Mouse (Mus musculus) ES-E14 (cell line): ENCODE data around the gene Dlx2. TPM values are rescaled to one million over a fixed set of nuclear protein-coding genes. Genes with fewer than 3 reads are reported as not detected.

Experiments
- DNase-seq: peaks from one replicate; pipeline ENCODE4 v3.0.0-alpha.2; 2013; ENCODE audit warnings: low read depth, low spot score
- H3K27ac ChIP-seq: 2 replicates; pipeline ENCODE4 v1.5.1; 2012; ENCODE audit warnings: low read depth, mild to moderate bottlenecking, low read length, moderate library complexity, mixed read lengths; ENCODE audit not compliant: poor library complexity, insufficient read depth, severe bottlenecking
- H3K36me3 ChIP-seq: 2 replicates; pipeline ENCODE4 v1.6.1; 2012; ENCODE audit warnings: mild to moderate bottlenecking, low read length, moderate library complexity, mixed read lengths; ENCODE audit not compliant: control insufficient read depth, poor library complexity, insufficient read depth, severe bottlenecking
- H3K4me1 ChIP-seq, 2 experiments: fragments of 150-350 bp in 1 of 2; sonication (generic) in 1 of 2; 2 replicates each; pipeline ENCODE4 v1.6.1; 2012; ENCODE audit warnings: low read length in 2 of 2, mild to moderate bottlenecking in 1 of 2, mixed read lengths in 1 of 2; ENCODE audit not compliant: control insufficient read depth in 2 of 2, insufficient read depth in 2 of 2, poor library complexity in 1 of 2
- H3K4me3 ChIP-seq, 2 experiments: fragments of 150-350 bp in 1 of 2; sonication (generic) in 1 of 2; 2 replicates each; pipeline ENCODE4 v1.5.1; 2012; ENCODE audit warnings: low read length in 2 of 2, low read depth in 1 of 2, mild to moderate bottlenecking in 1 of 2, mixed read lengths in 1 of 2; ENCODE audit not compliant: insufficient read depth in 1 of 2, poor library complexity in 1 of 2, severe bottlenecking in 1 of 2
- H3K9ac ChIP-seq: 2 replicates; pipeline ENCODE4 v1.6.1; 2012; ENCODE audit warnings: low read depth, mild to moderate bottlenecking, low read length, mixed read lengths; ENCODE audit not compliant: poor library complexity, insufficient read depth, severe bottlenecking
- H3K9me3 ChIP-seq: fragments of 150-350 bp; sonication (generic); 2 replicates; pipeline ENCODE4 v1.6.1; 2012; ENCODE audit warnings: low read depth, mild to moderate bottlenecking, low read length; ENCODE audit not compliant: control insufficient read depth, insufficient read depth
- CHD2 ChIP-seq: IDR thresholded peaks from 2 replicates; pipeline ENCODE4 v1.6.1; 2014; ENCODE audit warnings: mild to moderate bottlenecking, low read depth, low read length, inconsistent platforms
- HCFC1 ChIP-seq: IDR thresholded peaks from 2 replicates; pipeline ENCODE4 v1.6.1; 2012; ENCODE audit warnings: low read length, inconsistent platforms, borderline replicate concordance; ENCODE audit not compliant: insufficient read depth
- MAFK ChIP-seq: IDR thresholded peaks from 2 replicates; pipeline ENCODE4 v1.6.1; 2014; ENCODE audit warnings: mild to moderate bottlenecking, low read depth, low read length, inconsistent platforms; ENCODE audit not compliant: insufficient read depth
- ZC3H11A ChIP-seq: IDR thresholded peaks from 2 replicates; pipeline ENCODE4 v1.6.1; 2012; ENCODE audit warnings: low read depth, mild to moderate bottlenecking, inconsistent platforms, low read length, borderline replicate concordance
- ZNF384 ChIP-seq: IDR thresholded peaks from 2 replicates; pipeline ENCODE4 v1.6.1; 2012; ENCODE audit warnings: low read depth, low read length, inconsistent platforms
- in situ Hi-C, 2 experiments: fragments of 600-800 bp; cut with MboI; formaldehyde crosslinking; loops; one replicate each; pipeline ENCODE4 v1.15.1; 2025; ENCODE audit warnings: low sequenced_read_pairs in 2 of 2, inconsistent platforms in 1 of 2; ENCODE audit not compliant: unreplicated experiment in 2 of 2
- total RNA-seq: library from RNA; depleted of rRNA; stranded (reverse); fragments of 300-350 nt; gene quantifications from 2 replicates; pipeline ENCODE4 v1.2.3, GENCODE M21; 2012

Gene Dlx2
- total RNA-seq, 1 experiment, result 0.80 TPM

GRCm38 (mm10) chr2:71534242-71535052, 12.1 kb downstream of the Dlx2 start:
- H3K9ac ChIP-seq, result no peak overlapping the region
- TF ChIP-seq HCFC1, result no peak
- H3K4me3 ChIP-seq, result no peak overlapping the region
- H3K4me1 ChIP-seq, result peaks cover 0 to 4% of the 10 kb centered on the region in 2 experiments; a peak in 1 of 4 replicates
- DNase-seq, result no peak
- no peak overlapping the region for H3K27ac ChIP-seq
- in situ Hi-C loops, result loop anchor here in 1 of 2 experiments (10.0 to 25.0 kb wide), 3 partner anchors 1060 to 1947 kb away; partner anchors contain the start of genes Lrp2, Sp5 and Sp9
- no peaks in the 10 kb centered on the region for H3K36me3 ChIP-seq
- no peaks in the 10 kb centered on the region for H3K9me3 ChIP-seq

DNA sequence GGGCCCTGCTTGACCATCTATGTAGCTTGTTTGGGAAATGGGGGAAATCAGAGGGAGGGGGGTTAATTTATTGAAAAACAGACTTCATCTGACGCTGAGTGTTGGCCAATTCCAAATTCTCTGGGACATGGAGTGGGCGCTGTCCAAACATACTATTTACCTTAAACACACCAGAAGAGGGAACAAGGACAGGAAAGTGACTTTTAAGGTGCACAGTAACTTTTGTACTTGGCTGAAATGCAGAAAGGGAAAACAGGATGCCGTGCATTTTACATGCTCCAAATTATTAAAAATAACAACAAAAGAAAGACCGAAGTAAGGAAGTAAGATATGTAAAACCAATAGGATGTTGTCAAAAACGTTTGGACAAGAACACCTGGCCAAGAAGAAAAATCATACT, 13.5 kb downstream of the Dlx2 start:
- Histone ChIP-seq H3K9ac (no peak overlapping the region), H3K27ac (no peak overlapping the region), H3K4me3 (no peak overlapping the region), H3K36me3 (no peaks in the 10 kb centered on the region), H3K9me3 (no peaks in the 10 kb centered on the region), H3K4me1 (peaks cover 0 to 2% of the 10 kb centered on the region in 2 experiments; a peak in 1 of 4 replicates)
- in situ Hi-C loops, result loop anchor here in 1 of 2 experiments (10.0 to 25.0 kb wide), 3 partner anchors 1058 to 1946 kb away; partner anchors contain the start of genes Lrp2, Sp5 and Sp9
- no peak for TF ChIP-seq HCFC1
- no peak for TF ChIP-seq ZC3H11A
- no peak for TF ChIP-seq CHD2
- no peak for TF ChIP-seq MAFK
- no peak for TF ChIP-seq ZNF384
- no peak for DNase-seq

GRCm38 (mm10) chr2:71531990-71532970, 14.3 kb downstream of the Dlx2 start:
- Histone ChIP-seq H3K4me1 (peaks cover 0 to 2% of the 10 kb centered on the region in 2 experiments; a peak in 1 of 4 replicates), H3K4me3 (no peak overlapping the region), H3K27ac (no peak overlapping the region), H3K36me3 (no peaks in the 10 kb centered on the region), H3K9me3 (no peaks in the 10 kb centered on the region), H3K9ac (no peak overlapping the region)
- DNase-seq, result no peak
- in situ Hi-C loops, result loop anchor here in 1 of 2 experiments (10.0 to 25.0 kb wide), 3 partner anchors 1057 to 1945 kb away; partner anchors contain the start of genes Lrp2, Sp5 and Sp9
- TF ChIP-seq HCFC1, result no peak
- no peak for TF ChIP-seq ZC3H11A
- no peak for TF ChIP-seq CHD2
- TF ChIP-seq ZNF384, result no peak
- no peak for TF ChIP-seq MAFK

DNA sequence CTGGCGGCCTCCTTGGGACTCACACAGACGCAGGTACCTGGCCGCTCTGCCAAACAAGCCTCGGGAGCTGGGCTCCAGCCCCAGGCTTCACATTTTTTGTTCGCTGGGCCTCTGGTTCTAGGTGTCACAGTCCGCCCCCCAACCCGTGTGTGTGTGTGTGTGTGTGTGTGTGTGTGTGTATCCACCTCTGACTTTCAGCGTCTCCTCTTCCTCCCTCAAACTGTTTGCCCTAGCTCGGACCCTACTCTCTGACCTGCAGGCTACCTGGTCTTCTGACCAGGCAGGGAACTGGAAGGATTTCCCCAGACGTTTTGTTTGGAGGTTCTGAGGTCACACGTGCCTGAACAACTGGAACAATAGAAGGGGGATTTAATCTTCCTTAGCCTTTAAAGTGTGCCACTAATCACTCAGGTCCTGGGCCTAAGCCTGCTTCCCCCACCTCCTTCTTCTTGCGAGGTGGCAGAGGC, 15.4 kb downstream of the Dlx2 start:
- Histone ChIP-seq H3K9me3 (no peaks in the 10 kb centered on the region), H3K9ac (no peak overlapping the region), H3K36me3 (no peaks in the 10 kb centered on the region), H3K4me3 (no peak overlapping the region), H3K4me1 (peaks cover 0 to 3% of the 10 kb centered on the region in 2 experiments; a peak in 1 of 4 replicates), H3K27ac (no peak overlapping the region)
- TF ChIP-seq HCFC1 (no peak), MAFK (no peak), ZC3H11A (no peak), CHD2 (no peak), ZNF384 (no peak)
- in situ Hi-C loops, result loop anchor here in 1 of 2 experiments (10.0 to 25.0 kb wide), 3 partner anchors 1056 to 1944 kb away; partner anchors contain the start of genes Lrp2, Sp5 and Sp9
- DNase-seq, result no peak
